Mouse (Mus musculus): ENCODE results near the gene Atf6b. TPM values are rescaled to one million over a fixed set of nuclear protein-coding genes. Genes with fewer than 3 reads are reported as not detected.

The Atf6b gene
- total RNA-seq, 1 experiment from 2014 or later: 25.1 TPM

- ATAC-seq (replicated peaks; ENCODE audit: low read depth, poor library complexity, severe bottlenecking): no peak
Observed at GRCm38 (mm10) chr17:34661121-34661591, 14.2 kb downstream of the Atf6b start.

GRCm38 (mm10) chr17:34662468-34662867 lies 15.5 kb downstream of the Atf6b start:
- ATAC-seq (replicated peaks; ENCODE audit: low read depth, poor library complexity, severe bottlenecking): no peak

- no peak for ATAC-seq (replicated peaks; ENCODE audit: low read depth, poor library complexity, severe bottlenecking)
Observed at GRCm38 (mm10) chr17:34662978-34663377, 16.0 kb downstream of the Atf6b start.

- ATAC-seq (replicated peaks; ENCODE audit: low read depth, poor library complexity, severe bottlenecking): no peak
Observed at GRCm38 (mm10) chr17:34663558-34663957, 16.6 kb downstream of the Atf6b start.

GRCm38 (mm10) chr17:34664472-34664871 lies 17.5 kb downstream of the Atf6b start:
- ATAC-seq (replicated peaks; ENCODE audit: low read depth, poor library complexity, severe bottlenecking): no peak

- no peak for ATAC-seq (replicated peaks; ENCODE audit: low read depth, poor library complexity, severe bottlenecking)
Observed at GRCm38 (mm10) chr17:34670235-34670634, 23.3 kb downstream of the Atf6b start, which contains the start of gene Tnxb. Gene Tnxb (plus strand): TSS chr17:34670535.

- peak; percentile 22; the same call in 1 of the 2 replicates for ATAC-seq (replicated peaks; ENCODE audit: low read depth, poor library complexity, severe bottlenecking)
Observed at GRCm38 (mm10) chr17:34671151-34672066, 24.5 kb downstream of the Atf6b start.

- no peak for ATAC-seq (replicated peaks; ENCODE audit: low read depth, poor library complexity, severe bottlenecking)
Observed at GRCm38 (mm10) chr17:34672246-34672792, 25.4 kb downstream of the Atf6b start.

GRCm38 (mm10) chr17:34673139-34673538 lies 26.2 kb downstream of the Atf6b start:
- ATAC-seq (replicated peaks; ENCODE audit: low read depth, poor library complexity, severe bottlenecking): no peak

- ATAC-seq (replicated peaks; ENCODE audit: low read depth, poor library complexity, severe bottlenecking): no peak
Observed at GRCm38 (mm10) chr17:34674524-34675204, 27.7 kb downstream of the Atf6b start.

- no peak for ATAC-seq (replicated peaks; ENCODE audit: low read depth, poor library complexity, severe bottlenecking)
Observed at GRCm38 (mm10) chr17:34675205-34676092, 28.5 kb downstream of the Atf6b start.

GRCm38 (mm10) chr17:34676093-34676460 lies 29.1 kb downstream of the Atf6b start:
- no peak for ATAC-seq (replicated peaks; ENCODE audit: low read depth, poor library complexity, severe bottlenecking)

- no peak for ATAC-seq (replicated peaks; ENCODE audit: low read depth, poor library complexity, severe bottlenecking)
Observed at GRCm38 (mm10) chr17:34676671-34677070, 29.7 kb downstream of the Atf6b start.

- no peak for ATAC-seq (replicated peaks; ENCODE audit: low read depth, poor library complexity, severe bottlenecking)
Observed at GRCm38 (mm10) chr17:34680191-34680590, 33.2 kb downstream of the Atf6b start.

GRCm38 (mm10) chr17:34680621-34681020 lies 33.7 kb downstream of the Atf6b start:
- ATAC-seq (replicated peaks; ENCODE audit: low read depth, poor library complexity, severe bottlenecking): no peak

- ATAC-seq (replicated peaks; ENCODE audit: low read depth, poor library complexity, severe bottlenecking): peak; percentile 82
Observed at GRCm38 (mm10) chr17:34681132-34681571, 34.2 kb downstream of the Atf6b start.

- no peak for ATAC-seq (replicated peaks; ENCODE audit: low read depth, poor library complexity, severe bottlenecking)
Observed at GRCm38 (mm10) chr17:34681881-34682536, 35.1 kb downstream of the Atf6b start.

- ATAC-seq (replicated peaks; ENCODE audit: low read depth, poor library complexity, severe bottlenecking): no peak
Observed at GRCm38 (mm10) chr17:34683179-34683578, 36.2 kb downstream of the Atf6b start.

- ATAC-seq (replicated peaks; ENCODE audit: low read depth, poor library complexity, severe bottlenecking): no peak
Observed at GRCm38 (mm10) chr17:34683686-34684220, 36.8 kb downstream of the Atf6b start.

Data from common myeloid progenitor, adult 5-6 weeks (primary cell).